Mouse (Mus musculus) spleen, adult 2 months (tissue): ENCODE measurements around the gene Slf1.

Source experiments
- CTCF ChIP-seq: fragments of 200-500 bp; IDR thresholded peaks from 2 replicates; pipeline ENCODE4 v1.5.1; 2011; ENCODE audit warnings: mild to moderate bottlenecking, inconsistent platforms; ENCODE audit not compliant: insufficient read depth, insufficient read length, insufficient replicate concordance; ENCODE audit errors: extremely low read depth
- POLR2A ChIP-seq: fragments of 200-500 bp; IDR thresholded peaks from 2 replicates; pipeline ENCODE4 v1.6.1; 2011; ENCODE audit warnings: low read depth, low read length, inconsistent platforms

DNA sequence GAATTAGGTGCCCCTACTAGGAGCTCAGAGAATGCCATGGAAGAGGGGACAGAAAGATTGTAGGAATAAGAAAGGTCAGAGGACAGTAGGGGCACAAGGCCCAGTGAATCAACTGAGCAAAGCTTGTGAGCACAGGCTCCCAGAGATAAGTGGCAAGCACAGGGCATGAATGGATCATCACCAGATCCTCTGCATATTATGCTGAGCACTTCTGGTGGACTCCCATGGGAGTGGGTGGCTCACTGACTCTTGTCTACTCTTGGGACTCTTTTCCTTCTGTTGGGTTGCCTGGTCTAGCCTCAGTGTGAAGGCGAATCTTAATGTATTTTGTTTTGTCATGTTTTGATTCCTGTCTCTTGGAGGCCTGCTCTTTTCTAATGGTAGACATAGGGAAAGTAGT, 66.4 kb downstream of the Slf1 start:
- TF ChIP-seq POLR2A (no peak), CTCF (no peak)
